Mouse (Mus musculus) megakaryocyte-erythroid progenitor cell, adult 5-6 weeks (primary cell): Measurements from ENCODE around the gene Map2k5. TPM values are rescaled to one million over a fixed set of nuclear protein-coding genes. Genes with fewer than 3 reads are reported as not detected.

ENCODE experiments used
- ATAC-seq: replicated peaks from 2 replicates; pipeline ENCODE4 v1.8.0; 2016; ENCODE audit warnings: mild to moderate bottlenecking, inconsistent platforms; ENCODE audit not compliant: severe bottlenecking, poor library complexity, low FRiP score, low TSS enrichment
- total RNA-seq, 2 experiments: library from RNA; stranded (forward) in 1 of 2; stranded (reverse) in 1 of 2; fragments of 200-1000, 215-1000 nt in 1 of 2; fragments of >200 nt in 1 of 2; fragmentation: Nextera tagmentation in 1 of 2; gene quantifications; 2 replicates each; pipeline ENCODE4 v1.2.3; 2014 to 2017

Gene Map2k5
- total RNA-seq (2014; fragmentation: Nextera tagmentation) (16.6 and 26.5 TPM in 2 replicates), total RNA-seq (2017) (11.3 and 11.8 TPM in 2 replicates)

GRCm38 (mm10) chr9:63377270-63378142, at the start of gene Map2k5:
Gene Map2k5, minus strand, starts transcription at chr9:63377902.
- peak; percentile 85 for ATAC-seq

- ATAC-seq: no peak
These were observed 43.5 kb upstream of the Map2k5 start for GRCm38 (mm10) chr9:63421096-63421736.

DNA sequence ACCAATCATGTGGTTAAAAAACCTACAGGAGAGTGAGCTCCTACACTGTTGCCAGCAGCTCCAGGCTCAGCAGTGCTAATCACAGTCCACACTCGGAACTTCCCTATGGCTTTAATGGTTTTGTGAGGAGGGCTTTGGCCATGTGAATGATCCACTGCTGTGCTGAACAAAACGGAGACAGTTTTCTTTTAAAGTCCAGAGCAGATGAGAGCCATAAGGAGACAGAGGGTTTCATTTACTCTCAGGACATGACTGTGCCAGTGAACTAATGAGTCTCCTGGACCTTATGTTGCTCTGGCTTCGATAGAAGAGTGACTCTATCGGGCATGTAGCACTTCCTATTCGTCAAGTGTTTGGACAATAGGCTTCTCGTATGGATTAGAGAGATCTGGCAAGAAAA, 42.7 kb upstream of the Map2k5 start:
- ATAC-seq: no peak

DNA sequence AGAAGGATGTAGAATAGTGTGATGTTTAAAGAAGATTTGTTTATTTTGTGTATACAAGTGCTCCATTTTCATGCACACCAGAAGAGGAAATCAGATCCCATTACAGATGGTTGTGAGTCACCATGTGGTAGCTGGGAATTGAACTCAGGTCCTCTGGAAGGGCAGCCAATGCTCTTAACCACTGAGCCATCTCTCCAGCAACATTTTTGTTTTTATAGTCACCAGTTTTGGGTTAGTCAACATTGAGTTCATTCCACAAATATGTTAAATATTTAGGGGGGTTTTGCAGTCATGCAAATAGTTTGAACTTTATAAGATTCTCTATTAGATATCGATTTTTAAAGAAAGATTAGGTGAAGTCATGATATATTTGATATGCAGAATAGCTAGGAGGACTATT, 22.5 kb upstream of the Map2k5 start:
- no peak for ATAC-seq

DNA sequence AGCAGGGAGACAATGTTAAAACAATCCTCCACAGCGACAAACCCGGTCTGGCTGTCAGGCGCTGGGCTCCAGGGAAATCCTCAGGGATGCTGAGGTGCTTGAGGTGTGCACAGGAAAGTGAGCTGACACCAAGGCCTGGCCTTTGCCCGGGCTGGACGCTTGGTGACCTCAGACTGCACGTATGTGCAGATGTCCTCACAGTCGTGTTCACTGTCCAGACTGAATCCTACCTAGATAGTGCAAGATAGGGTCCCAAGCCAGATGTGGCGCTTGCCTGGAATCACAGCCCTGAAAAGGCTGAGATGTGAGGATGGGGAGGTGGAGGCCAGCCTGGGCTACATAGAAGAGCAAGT, 21.7 kb upstream of the Map2k5 start:
- ATAC-seq: peak; percentile 64

DNA sequence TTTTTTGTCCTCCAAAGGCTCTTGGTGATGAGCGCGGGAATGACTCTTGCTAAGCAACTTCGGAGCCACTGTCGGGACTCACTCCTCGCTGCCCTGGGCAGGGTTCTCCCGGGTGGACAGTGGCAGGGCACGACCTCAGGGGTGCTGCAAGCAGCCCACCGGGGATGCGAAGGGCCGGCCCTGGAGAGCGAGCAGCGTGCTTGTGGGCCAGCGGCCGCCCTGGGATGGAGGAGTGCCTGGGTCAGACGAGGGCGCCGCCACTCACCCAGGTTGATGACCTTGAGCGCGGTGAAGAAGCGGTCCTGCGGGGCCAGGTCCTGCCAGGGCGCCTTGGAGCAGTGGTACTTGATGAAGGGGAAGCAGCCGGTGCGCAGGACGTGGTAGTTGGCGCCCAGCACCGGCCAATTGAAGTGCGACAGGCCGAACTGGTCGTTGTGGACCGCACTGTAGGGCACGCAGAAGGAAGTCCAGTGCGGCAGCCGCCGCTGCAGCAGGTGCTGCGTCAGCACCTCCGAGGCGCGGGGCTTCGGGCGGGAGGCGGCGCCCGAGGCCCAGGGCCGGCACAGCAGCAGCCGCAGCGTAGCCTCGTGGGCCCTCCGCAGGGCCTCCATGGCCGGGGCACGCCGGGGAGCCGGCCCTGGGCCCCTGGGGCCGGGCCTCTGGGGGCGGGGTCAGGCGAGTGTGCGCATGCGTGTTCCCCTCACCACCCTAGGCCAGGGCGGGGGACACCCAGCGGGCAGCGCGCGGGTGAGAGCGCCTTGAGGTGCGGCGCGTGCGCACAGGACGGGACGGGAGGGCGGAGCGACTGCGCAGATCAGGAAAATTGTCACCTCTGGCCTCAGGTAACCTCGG, 21.1 kb upstream of the Map2k5 start, which contains the start of gene 2300009A05Rik:
Gene 2300009A05Rik (minus strand): TSS at position 636 of the 852 bp plus-strand sequence.
- peak; percentile 99 for ATAC-seq

DNA sequence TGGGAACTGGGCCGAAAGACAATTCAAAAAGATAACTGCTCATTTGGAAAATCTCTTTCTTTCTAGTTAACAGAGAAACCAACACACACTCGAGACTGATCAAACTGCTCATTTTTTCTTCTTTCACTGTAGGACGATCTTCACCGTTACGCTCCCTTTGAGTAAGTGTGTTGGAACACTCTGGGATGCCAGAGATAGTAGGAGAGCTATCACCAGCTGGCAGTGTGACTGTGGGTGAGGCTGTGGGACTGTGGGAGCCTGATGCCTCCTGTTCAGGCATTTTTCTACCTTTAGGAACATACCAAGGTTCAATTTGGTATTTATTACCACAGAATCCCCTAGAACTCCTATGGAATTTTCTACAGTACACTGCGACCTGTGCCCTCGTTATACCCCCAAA, 17.9 kb upstream of the Map2k5 start:
- no peak for ATAC-seq

GRCm38 (mm10) chr9:63391307-63391706, 13.6 kb upstream of the Map2k5 start:
- no peak for ATAC-seq

- no peak for ATAC-seq
These were observed 5.1 kb upstream of the Map2k5 start for GRCm38 (mm10) chr9:63382761-63383160.

DNA sequence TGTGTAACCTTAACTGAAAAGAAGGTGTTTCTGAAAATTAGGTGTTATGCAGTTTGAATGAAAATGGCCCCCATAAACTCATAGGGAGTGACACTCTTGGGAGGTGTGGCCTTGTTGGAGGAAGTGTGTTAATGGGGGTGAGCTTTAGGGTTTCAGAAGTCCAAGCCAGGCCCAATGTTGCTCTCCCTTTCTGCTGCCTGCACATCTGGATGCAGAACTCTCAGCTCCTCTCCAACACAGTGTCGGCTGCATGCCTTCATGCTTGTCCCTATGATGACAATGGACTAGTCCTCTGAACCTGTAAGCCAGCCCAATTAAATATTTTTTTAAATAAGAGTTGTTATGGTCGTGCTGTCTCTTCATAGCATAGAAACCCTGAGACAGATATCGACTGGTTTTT, 2.6 kb upstream of the Map2k5 start:
- no peak for ATAC-seq

DNA sequence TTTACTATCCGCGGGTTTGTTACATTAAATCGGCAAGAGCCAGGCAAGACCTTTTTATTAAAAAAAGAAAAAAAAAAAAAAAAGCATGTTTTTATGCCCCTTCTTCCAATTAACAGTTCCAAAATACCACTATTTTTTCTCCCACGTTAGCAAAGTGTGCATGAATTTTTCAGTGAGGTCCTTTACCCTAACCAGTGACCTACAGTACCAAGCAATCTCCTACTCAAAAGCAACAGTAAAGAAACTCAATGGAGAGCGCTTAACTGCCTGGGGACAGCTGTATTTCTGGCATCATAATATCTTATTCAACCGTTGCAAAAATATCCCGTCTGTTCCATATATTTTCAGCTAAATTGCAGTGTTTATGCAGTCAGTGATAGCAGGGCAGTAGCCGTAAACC, 472 bp upstream of the Map2k5 start:
- no peak for ATAC-seq

DNA sequence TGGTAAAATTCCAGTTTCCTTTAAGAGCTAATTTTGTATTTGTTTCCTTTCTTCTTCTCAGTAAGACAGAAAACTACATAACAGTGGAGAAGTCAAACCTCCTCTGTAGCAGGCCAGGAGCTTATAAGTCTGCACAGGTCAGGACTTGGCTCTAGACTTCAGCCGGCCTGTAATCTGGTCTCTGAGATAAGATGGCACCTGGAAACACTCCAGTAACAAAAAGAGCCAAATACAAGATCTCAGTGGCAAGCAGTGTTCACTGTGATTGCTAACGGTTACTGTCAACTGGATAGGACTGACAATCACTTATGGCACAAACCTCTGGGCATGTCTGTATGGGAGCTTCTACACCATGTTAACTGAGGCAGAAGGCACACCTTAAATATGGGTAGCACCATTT, 4.4 kb downstream of the Map2k5 start:
- peak; percentile 42 for ATAC-seq

DNA sequence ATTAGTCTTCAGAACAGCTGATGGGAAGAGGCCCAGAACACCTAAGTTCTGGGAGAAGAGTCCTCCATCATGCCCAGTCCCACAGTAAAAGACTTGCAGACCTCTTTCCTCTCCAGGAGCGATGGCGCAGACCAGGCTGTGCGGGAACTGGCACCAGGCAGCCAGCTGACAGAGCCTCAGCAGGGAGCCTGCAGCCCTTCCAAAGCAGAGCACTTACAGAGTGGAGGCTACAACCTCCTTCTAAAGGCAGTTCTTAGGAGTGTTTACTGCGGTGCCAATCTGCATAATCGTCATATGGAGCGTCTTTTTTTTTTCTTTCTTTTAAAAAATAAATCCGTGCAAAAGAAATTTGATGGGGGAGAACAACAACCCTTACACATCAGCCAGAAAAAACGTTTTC, 5.2 kb downstream of the Map2k5 start:
- ATAC-seq: no peak

DNA sequence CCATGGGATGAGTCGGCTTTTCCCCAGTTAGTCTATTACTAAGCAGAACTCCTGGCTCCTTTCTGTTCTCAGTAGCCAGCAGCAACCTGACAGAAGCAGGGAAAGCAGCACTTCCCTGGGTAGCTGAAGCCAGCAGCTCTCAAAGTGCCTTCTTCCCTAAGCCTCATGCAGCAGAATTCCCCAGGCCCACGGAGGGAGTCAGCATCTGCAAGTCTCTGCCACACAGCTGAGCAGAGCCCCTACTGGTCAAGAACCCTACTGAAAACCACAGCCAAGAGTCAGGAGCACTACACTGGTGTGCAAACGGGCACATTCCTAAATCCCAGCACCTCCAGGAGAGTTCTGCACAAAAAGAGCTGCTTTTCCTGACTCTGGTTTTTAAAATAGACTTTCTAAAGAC, 17.3 kb downstream of the Map2k5 start:
- ATAC-seq: no peak

DNA sequence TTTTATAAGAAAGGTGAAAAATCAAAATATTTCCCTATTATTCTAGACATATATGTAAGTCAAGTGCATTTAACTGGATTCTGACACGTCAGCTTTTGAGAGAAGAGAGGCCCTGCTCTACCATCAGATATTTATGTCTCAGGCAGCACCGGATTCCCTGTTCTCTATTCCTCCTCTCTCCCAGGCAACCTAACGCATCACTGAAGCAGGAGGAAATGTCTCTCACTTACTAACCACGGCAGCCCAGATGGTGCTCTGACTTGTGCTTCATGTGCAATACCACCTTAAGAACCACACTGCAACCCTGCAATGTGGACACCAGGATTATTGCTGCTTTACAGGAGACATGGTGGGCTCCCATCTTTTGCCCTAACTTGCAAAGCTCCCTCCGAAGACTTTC, 18.7 kb downstream of the Map2k5 start:
- no peak for ATAC-seq

GRCm38 (mm10) chr9:63356721-63357120, 21.0 kb downstream of the Map2k5 start:
- no peak for ATAC-seq

DNA sequence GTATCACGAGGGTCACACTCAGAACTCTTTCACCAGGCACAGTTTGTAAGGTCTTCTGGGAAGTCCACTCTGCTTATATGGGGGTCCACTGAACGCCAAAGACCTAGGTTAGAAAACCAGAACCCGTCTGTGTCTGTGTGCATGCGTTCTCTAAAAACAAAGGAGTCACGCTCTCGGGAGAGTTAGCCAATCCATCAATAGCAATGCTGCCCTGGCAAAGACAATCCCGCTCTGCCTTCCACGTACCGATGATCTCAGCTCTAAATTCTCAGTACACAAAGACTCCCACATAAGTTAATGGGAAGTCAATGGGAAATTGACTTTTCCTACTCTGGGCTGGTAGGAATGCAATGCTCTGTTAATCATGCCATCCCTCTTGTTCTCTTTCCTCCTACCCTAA, 21.4 kb downstream of the Map2k5 start:
- no peak for ATAC-seq

DNA sequence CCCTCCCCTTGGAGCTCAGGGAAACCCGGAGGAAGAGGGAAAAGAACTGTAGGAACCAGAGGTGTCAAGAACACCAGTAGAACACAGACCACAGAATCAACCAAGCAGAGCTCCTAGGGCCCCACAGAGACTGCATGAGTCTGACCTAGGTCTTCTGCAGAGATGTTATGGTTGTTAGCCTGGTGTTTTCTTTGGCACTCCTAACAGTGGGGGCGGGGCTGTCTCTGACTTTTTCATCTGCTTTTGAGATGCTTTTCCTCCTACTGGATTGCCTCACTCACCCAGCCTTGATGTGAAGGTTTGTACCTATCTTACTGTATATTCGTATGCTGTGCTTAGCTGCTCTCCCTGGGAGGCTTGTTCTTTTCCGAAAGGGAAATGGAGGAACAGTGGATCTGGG, 23.5 kb downstream of the Map2k5 start:
- ATAC-seq: no peak

GRCm38 (mm10) chr9:63350030-63350429, 27.7 kb downstream of the Map2k5 start:
- no peak for ATAC-seq

GRCm38 (mm10) chr9:63349241-63349640, 28.5 kb downstream of the Map2k5 start:
- ATAC-seq: no peak
